Mouse (Mus musculus) liver, embryonic 14.5 days (tissue): ENCODE measurements around the gene Pias1. TPM values are rescaled to one million over a fixed set of nuclear protein-coding genes. Genes with fewer than 3 reads are reported as not detected.

Experiments used
- ATAC-seq: fragments of 200-750 bp; cut with Nextera tagmentation; 2 replicates; pipeline ENCODE4 v1.8.0; 2017; ENCODE audit warnings: moderate number of reproducible peaks, mild to moderate bottlenecking, moderate library complexity; ENCODE audit not compliant: insufficient read depth
- DNase-seq, 3 experiments: peaks; one replicate each; pipeline ENCODE4 v3.0.0-alpha.2; 2012 to 2013; ENCODE audit warnings: low read depth in 3 of 3, low spot score in 3 of 3
- H3K27ac ChIP-seq: fragments of 300-500 bp; sonication (generic); 2 replicates; pipeline ENCODE4 v1.5.1; 2014; ENCODE audit warnings: moderate library complexity, mild to moderate bottlenecking, control low read depth, inconsistent platforms
- H3K27me3 ChIP-seq: fragments of 300-500 bp; sonication (generic); 2 replicates; pipeline ENCODE4 v1.6.1; 2014; ENCODE audit warnings: mild to moderate bottlenecking, low read length, moderate library complexity; ENCODE audit not compliant: control insufficient read depth, insufficient read depth
- H3K36me3 ChIP-seq: fragments of 300-500 bp; sonication (generic); replicated peaks from 2 replicates; pipeline ENCODE4 v1.6.1; 2014; ENCODE audit warnings: low read depth; ENCODE audit not compliant: control insufficient read depth, insufficient read depth
- H3K4me1 ChIP-seq, 2 experiments: fragments of 200-500 bp in 1 of 2; fragments of 300-500 bp in 1 of 2; sonication (generic) in 1 of 2; replicated peaks; 2 replicates each; pipeline ENCODE4 v1.6.1; 2012 to 2014; ENCODE audit warnings: antibody characterized with exemption in 1 of 2, inconsistent platforms in 1 of 2, low read length in 1 of 2; ENCODE audit not compliant: control insufficient read depth in 2 of 2, insufficient read depth in 2 of 2
- H3K4me2 ChIP-seq: fragments of 300-500 bp; sonication (generic); 2 replicates; pipeline ENCODE4 v1.6.1; 2014; ENCODE audit warnings: low read depth, mild to moderate bottlenecking, control low read depth, moderate library complexity
- H3K4me3 ChIP-seq, 2 experiments: fragments of 200-500 bp in 1 of 2; fragments of 300-500 bp in 1 of 2; sonication (generic) in 1 of 2; 2 replicates each; pipeline ENCODE4 v1.5.1; 2012 to 2014; ENCODE audit warnings: low read depth in 2 of 2, low read length in 2 of 2, mild to moderate bottlenecking in 2 of 2, control low read depth in 1 of 2, inconsistent platforms in 1 of 2, moderate library complexity in 1 of 2; ENCODE audit not compliant: insufficient read depth in 1 of 2
- H3K9ac ChIP-seq: fragments of 300-500 bp; sonication (generic); replicated peaks from 2 replicates; pipeline ENCODE4 v1.6.1; 2014; ENCODE audit warnings: mild to moderate bottlenecking, control low read depth, moderate library complexity
- H3K9me3 ChIP-seq: fragments of 300-500 bp; sonication (generic); 2 replicates; pipeline ENCODE4 v1.6.1; 2016; ENCODE audit warnings: low read length, mixed read lengths; ENCODE audit not compliant: control insufficient read depth
- CTCF ChIP-seq: IDR thresholded peaks from 2 replicates; pipeline ENCODE4 v1.5.1; 2016; ENCODE audit warnings: antibody characterized with exemption, low read depth, control low read depth
- EP300 ChIP-seq: IDR thresholded peaks from 2 replicates; pipeline ENCODE4 v1.6.1; 2016; ENCODE audit warnings: antibody characterized with exemption, low read depth
- WGBS: fragments of 180-500 bp; shearing (Covaris S2); extraction: QIAGEN DNeasy Blood & Tissue Kit; methylation state at CpG from one replicate; pipeline ENCODE4 v1.1.7; 2014; ENCODE audit not compliant: insufficient replicate concordance; 5-methylcytosine and 5-hydroxymethylcytosine counted together
- polyA plus RNA-seq, 2 experiments: library from polyadenylated mRNA; depleted of rRNA in 1 of 2; stranded (reverse) in 1 of 2; unstranded in 1 of 2; fragments of >200 nt; fragmentation: Nextera tagmentation in 1 of 2; extraction: Ambion mirVana in 1 of 2; gene quantifications; 2 replicates each; pipeline versions ENCODE4 v1.2.1 to v1.2.3; 2012 to 2014

The Pias1 gene
- polyA plus RNA-seq, 2 experiments = 9.5 to 22.0 TPM

GRCm38 (mm10) chr9:62905039-62905438 lies 82.7 kb downstream of the Pias1 start:
- no peaks in the 10 kb centered on the region for H3K9me3 ChIP-seq
- H3K4me3 ChIP-seq = no peak overlapping the region
- H3K9ac ChIP-seq = no peak overlapping the region
- H3K27ac ChIP-seq = no peak overlapping the region
- H3K4me2 ChIP-seq = no peak overlapping the region
- DNase-seq (no peak), ATAC-seq (no peak)
- peaks cover 3% of the 10 kb centered on the region for H3K36me3 ChIP-seq
- TF ChIP-seq CTCF = no peak
- TF ChIP-seq EP300 = no peak
- H3K27me3 ChIP-seq = no peaks in the 10 kb centered on the region
- WGBS = 92% methylated on average over 8 of the region's 8 CpGs
- H3K4me1 ChIP-seq = no peaks in the 10 kb centered on the region

GRCm38 (mm10) chr9:62903841-62904240 lies 83.9 kb downstream of the Pias1 start:
- WGBS = 83% methylated on average over 2 of the region's 2 CpGs
- H3K9me3 ChIP-seq = no peaks in the 10 kb centered on the region
- DNase-seq = no peak

GRCm38 (mm10) chr9:62901736-62902135 lies 86.0 kb downstream of the Pias1 start:
- Histone ChIP-seq H3K27ac (no peak overlapping the region), H3K4me2 (no peak overlapping the region), H3K27me3 (no peaks in the 10 kb centered on the region), H3K4me3 (no peak overlapping the region), H3K9ac (no peak overlapping the region), H3K9me3 (no peaks in the 10 kb centered on the region), H3K36me3 (peaks cover 3% of the 10 kb centered on the region), H3K4me1 (no peaks in the 10 kb centered on the region)
- ATAC-seq (no peak), DNase-seq (no peak)
- WGBS = 82% methylated on average over 2 of the region's 2 CpGs
- TF ChIP-seq CTCF = no peak
- no peak for TF ChIP-seq EP300

More at GRCm38 (mm10) chr9:62903841-62904240, 83.9 kb downstream of the Pias1 start:
- H3K4me3 ChIP-seq = no peak overlapping the region
- peaks cover 3% of the 10 kb centered on the region for H3K36me3 ChIP-seq
- no peak overlapping the region for H3K4me2 ChIP-seq
- H3K9ac ChIP-seq = no peak overlapping the region
- no peaks in the 10 kb centered on the region for H3K4me1 ChIP-seq
- no peak for ATAC-seq
- no peak overlapping the region for H3K27ac ChIP-seq
- no peak for TF ChIP-seq CTCF
- no peak for TF ChIP-seq EP300
- H3K27me3 ChIP-seq = no peaks in the 10 kb centered on the region

- Histone ChIP-seq H3K4me3 (no peak overlapping the region), H3K9ac (no peak overlapping the region), H3K4me1 (no peaks in the 10 kb centered on the region), H3K36me3 (peaks cover 20% of the 10 kb centered on the region), H3K9me3 (no peaks in the 10 kb centered on the region), H3K27me3 (no peaks in the 10 kb centered on the region), H3K4me2 (no peak overlapping the region), H3K27ac (no peak overlapping the region)
- ATAC-seq (no peak), DNase-seq (no peak)
- WGBS = 60% methylated on average over 1 of the region's 1 CpGs
- TF ChIP-seq EP300 = no peak
Measured at GRCm38 (mm10) chr9:62894486-62894885, 93.2 kb downstream of the Pias1 start.

- H3K36me3 ChIP-seq = peaks cover 38% of the 10 kb centered on the region
- H3K9ac ChIP-seq = no peak overlapping the region
- no peak overlapping the region for H3K4me2 ChIP-seq
- no peaks in the 10 kb centered on the region for H3K27me3 ChIP-seq
- H3K4me3 ChIP-seq = no peak overlapping the region
- peaks cover 0 to 5% of the 10 kb centered on the region in 2 experiments; a peak in 1 of 4 replicates for H3K4me1 ChIP-seq
- DNase-seq = no peak
- WGBS = 88% methylated on average over 12 of the region's 12 CpGs
- TF ChIP-seq CTCF (no peak), EP300 (no peak)
- no peak overlapping the region for H3K27ac ChIP-seq
- no peak for ATAC-seq
- H3K9me3 ChIP-seq = no peaks in the 10 kb centered on the region
Measured at GRCm38 (mm10) chr9:62881871-62882270, 105.9 kb downstream of the Pias1 start.

GRCm38 (mm10) chr9:62877825-62878224 lies 109.9 kb downstream of the Pias1 start:
- no peak overlapping the region for H3K4me2 ChIP-seq
- H3K27me3 ChIP-seq = no peaks in the 10 kb centered on the region
- H3K9me3 ChIP-seq = no peaks in the 10 kb centered on the region
- peaks cover 13% of the 10 kb centered on the region for H3K36me3 ChIP-seq
- H3K9ac ChIP-seq = no peak overlapping the region
- DNase-seq = no peak
- TF ChIP-seq CTCF (no peak), EP300 (no peak)
- no peak overlapping the region for H3K27ac ChIP-seq
- peaks cover 0 to 10% of the 10 kb centered on the region in 2 experiments; a peak in 2 of 4 replicates for H3K4me1 ChIP-seq
- ATAC-seq = no peak
- 74% methylated on average over 2 of the region's 2 CpGs for WGBS
- H3K4me3 ChIP-seq = no peak overlapping the region
